Mouse (Mus musculus): ENCODE results near the gene Cdkl3.

GRCm38 (mm10) chr11:52033953-52034352, 29.9 kb downstream of the Cdkl3 start:
- TF ChIP-seq CTCF (IDR thresholded peaks at IDR 0.05; ENCODE audit: extremely low read depth, insufficient read length, insufficient replicate concordance, low read depth, low read length), result no peak
- TF ChIP-seq POLR2A (IDR thresholded peaks at IDR 0.05; ENCODE audit: low read depth, low read length), result no peak
